Mouse (Mus musculus): ENCODE measurements around the gene Rgs17.

The Rgs17 gene

DNA sequence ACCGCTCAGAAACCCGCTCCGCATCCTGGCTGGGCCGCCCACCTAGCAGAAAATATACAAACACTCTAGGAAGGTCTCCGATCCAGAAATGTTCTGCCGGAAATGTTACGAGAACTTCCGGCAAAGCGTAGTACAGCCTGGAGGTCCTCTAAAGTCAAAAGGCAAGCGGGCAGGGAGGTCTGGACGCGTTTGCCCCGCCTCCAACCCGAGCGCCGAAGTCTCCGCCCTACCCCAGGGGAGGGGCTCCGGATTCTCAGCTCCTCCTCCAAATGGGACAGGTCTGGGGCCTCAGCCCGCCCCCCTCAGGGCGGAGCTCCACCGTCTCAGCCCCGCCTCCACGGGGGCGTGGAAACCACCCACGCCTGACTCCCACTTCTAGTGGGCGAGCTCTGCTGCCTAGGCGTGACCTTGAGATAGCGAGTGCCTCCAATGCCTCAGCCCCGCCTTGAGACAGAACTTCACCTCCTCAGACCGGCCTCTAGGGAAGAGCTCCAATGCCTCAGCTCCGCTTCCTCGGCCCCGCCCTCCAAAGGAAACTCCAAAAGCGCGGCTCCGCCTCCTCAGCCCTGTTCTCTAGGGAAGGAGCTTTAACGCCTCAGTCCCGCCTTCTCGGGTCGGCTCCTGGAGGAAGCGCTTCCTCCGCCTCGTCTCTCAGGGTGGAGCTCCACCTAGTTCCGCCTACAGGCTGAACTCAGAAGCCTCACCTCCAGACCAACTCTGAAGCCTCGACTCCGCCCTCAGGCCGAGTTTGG, 98.3 kb downstream of the Rgs17 start, which contains the start of gene Mtrf1l:
Gene Mtrf1l, minus strand, starts transcription at position 171 of the 752 bp plus-strand sequence.
- in situ Hi-C loops (cut with MseI, MboI), result no loop called here

- in situ Hi-C loops (cut with MseI, MboI), result no loop called here
Measured at GRCm38 (mm10) chr10:5823291-5823739, 98.9 kb downstream of the Rgs17 start.

GRCm38 (mm10) chr10:5818772-5819171, 103.4 kb downstream of the Rgs17 start:
- in situ Hi-C loops (cut with MseI, MboI), result no loop called here

DNA sequence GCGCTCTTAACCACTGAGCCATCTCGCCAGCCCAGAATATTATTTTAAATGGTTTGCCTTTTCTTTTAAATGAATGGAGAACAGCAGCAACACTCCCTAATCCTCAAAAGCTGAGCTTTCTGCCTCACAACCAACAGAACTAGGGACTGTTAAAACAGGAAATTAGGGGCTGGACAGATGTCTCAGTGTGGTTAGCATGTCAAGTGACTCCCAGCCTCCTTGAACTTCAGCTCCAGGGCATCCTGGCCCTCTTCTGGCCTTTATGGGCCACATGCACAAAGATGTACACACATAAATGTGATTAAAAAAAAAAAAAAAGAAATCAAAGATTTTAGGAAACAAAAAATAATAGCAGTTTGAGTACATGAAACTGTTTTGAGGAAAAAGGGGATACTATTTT, 106.2 kb downstream of the Rgs17 start:
- in situ Hi-C loops (cut with MseI, MboI), result no loop called here

DNA sequence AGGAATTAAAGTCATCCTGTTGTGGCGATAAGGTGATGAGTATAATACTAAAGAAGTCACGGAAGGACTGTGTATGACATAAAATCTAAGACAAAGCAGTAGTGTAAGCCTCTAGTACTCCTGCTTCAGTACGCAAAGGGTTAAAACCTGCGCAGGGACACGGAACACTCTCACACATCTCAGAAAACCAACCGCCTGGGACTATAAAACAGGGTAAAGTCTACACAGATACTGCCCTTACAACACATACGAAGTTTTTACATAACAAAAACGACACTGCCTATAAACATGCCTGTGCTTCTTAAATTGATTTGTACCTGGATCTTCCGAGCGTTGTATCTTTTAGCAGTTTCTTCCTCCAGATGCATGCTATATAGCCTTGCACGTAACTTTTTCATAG, 108.5 kb downstream of the Rgs17 start:
- in situ Hi-C loops (cut with MseI, MboI), result no loop called here

DNA sequence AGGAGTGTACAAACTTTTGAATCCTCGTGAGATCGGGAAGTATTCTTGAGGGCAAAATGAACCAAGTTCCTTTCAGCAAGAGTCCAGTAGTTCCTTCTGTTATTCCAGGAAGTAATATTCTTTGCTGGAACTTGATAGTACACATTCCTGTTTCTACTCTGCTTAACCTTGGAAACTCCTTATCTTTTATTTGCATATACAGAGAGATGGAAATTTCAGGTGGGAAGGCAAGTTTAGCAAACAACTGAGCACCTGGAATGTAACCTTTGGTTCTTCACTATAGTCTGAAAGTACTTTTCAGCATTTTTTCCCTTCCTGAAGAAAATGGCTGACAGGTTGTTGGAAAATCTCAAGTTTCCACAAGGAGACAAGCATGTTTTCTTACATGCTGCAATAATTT, 114.5 kb downstream of the Rgs17 start:
- in situ Hi-C loops (cut with MseI, MboI), result no loop called here

DNA sequence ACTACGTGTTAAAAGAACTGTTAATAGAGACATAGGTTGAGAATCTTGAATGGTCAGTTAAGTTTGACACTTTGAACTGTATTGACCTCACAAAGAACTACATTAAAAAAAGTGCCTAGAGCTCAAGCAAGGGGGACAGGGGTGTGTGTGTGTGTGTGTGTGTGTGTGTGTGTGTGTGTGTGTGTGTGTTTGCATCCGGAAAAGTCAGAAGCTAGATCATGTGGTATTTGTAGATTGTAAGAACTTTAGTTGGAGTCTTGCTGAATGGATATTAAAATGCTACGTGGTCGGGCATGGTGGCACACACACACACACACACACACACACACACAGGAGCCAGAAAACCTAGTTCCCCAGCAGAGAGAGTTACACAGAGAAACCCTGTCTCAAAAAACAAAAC, 115.2 kb downstream of the Rgs17 start:
- in situ Hi-C loops (cut with MseI, MboI), result no loop called here

- in situ Hi-C loops (cut with MseI, MboI), result no loop called here
Measured at GRCm38 (mm10) chr10:5806416-5806815, 115.8 kb downstream of the Rgs17 start.

GRCm38 (mm10) chr10:5805731-5806307, 116.4 kb downstream of the Rgs17 start:
- in situ Hi-C loops (cut with MseI, MboI), result no loop called here

DNA sequence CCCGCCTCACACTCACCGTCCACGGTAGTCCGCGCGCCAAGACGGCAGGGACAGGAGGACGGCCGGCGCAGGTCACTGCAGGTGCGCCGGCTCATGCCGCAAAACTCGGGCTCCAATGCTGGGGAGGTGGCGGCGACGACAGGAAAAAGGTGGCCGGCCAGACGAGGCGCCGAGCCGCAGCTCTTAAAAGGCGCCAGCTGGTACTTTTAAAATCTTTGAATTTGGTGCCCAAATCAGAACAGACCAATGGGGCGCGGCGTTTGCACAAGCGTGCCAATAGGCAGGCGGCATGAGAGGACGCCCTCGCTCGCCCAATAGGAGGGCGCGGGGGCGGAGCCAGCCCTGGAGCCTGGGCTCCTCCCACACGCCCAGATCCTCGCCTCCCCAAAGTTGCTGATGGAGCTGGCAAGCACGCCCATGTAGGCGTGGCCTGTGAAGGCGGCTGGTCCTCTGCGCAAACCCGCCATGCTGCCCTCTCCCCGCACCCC, 116.9 kb downstream of the Rgs17 start, which contains the start of gene Fbxo5:
Gene Fbxo5, minus strand, starts transcription at position 358 of the 488 bp plus-strand sequence.
- in situ Hi-C loops (cut with MseI, MboI), result no loop called here

GRCm38 (mm10) chr10:5804691-5805156, 117.5 kb downstream of the Rgs17 start:
- in situ Hi-C loops (cut with MseI, MboI), result no loop called here

DNA sequence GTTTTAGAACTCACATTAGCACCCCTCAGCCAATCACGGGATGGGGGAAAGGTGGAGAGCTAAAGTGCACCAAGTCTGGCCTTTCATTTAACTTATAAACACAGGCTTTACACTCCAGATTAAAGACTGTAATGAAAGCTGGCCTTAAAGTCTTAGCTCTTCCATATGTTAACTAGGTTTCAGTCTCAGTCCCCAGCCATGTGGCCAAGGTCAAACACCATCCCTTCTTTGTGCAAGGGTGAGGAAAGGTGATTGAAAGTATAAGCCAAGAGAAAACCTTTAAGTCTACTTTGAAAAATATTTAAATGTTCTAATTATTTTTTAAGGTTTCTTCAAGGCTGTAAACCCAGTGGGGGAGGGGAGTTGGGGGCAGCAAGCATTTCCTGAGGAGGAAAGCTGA, 118.5 kb downstream of the Rgs17 start:
- in situ Hi-C loops (cut with MseI, MboI), result no loop called here

DNA sequence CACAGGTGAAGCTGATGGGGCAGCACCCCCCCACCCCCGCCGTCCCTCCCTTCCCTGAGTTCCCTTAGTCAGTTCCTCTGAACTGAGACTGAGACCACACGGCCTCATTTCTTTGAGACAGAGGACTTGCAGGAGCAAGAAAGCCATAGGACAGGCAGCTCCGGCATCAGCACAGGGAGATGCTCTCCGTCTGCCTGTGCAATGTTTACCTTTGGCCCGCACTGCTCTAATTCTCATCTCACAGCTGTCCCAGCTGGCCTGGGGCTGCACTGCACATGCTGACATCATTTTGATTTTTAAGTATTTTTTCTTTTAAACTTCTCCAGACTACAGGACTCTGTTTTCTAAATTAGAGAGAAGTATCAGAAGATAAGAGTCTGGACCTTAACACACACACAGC, 119.3 kb downstream of the Rgs17 start:
- in situ Hi-C loops (cut with MseI, MboI), result no loop called here

GRCm38 (mm10) chr10:5800490-5800889, 121.7 kb downstream of the Rgs17 start:
- in situ Hi-C loops (cut with MseI, MboI), result no loop called here

DNA sequence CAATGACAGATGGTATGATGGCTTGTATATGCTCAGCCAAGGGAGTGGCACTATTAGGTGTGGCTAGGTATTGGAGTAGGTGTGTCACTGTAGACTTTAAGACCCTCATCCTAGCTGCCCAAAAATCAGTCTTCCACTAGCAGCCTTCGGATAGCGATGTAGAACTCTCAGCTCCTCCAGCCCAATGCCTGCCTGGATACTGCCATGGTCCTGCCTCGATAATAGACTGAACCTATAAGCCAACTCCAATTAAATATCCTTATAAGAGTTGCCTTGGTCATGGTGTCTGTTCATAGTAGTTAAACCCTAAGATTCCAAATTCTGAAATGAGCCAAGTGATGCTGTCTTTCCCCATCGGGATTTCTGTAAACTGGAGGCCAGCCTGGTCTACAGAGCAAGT, 124.1 kb downstream of the Rgs17 start:
- in situ Hi-C loops (cut with MseI, MboI), result no loop called here

DNA sequence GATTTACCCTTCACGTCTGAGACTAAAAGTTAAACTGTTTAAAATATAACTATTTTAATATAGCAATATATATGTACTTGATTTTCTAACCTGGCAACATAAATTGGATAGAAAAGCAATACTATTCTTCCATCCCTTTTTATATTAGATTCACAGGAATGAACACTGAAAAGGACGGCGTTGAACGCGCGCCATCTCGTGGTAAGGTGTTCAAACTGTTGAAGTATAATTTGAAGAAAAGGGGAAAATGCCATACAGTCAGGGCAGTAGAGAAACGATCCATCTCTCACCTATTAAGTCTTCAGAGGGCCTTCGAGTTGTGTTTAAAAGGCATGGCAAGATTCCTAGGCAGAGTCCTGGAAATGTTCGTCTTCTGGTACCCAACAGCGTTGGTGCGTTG, 131.5 kb downstream of the Rgs17 start:
- in situ Hi-C loops (cut with MseI, MboI), result no loop called here

DNA sequence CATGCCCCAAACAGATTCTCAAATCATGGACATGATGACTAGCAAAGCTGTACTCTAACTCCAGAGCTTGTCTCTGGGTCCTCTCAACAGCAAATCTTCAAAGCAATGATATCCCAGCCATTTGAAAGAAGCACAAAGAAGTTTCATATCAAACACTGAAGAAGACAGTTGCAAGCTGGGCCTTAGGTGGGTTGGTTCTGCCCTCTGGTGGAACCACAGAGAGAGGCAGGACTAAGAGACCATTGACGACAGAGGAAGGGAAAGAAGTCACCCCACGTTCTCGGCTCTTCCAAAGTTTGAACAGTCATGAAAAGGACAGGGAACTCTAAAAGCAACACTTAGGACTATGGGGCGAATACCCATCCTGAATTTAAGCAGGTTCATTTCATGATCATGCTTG, 135.3 kb downstream of the Rgs17 start:
- in situ Hi-C loops (cut with MseI, MboI), result loop anchor here (5.0 to 10.0 kb wide), 5 partner anchors 150 to 292 kb away; partner anchors contain the start of gene Vip (in 2 of the 2)

Measured in mouse trophoblast stem cell (cell line).